Comparison of ENCODE assay signal across 8 mouse cellular contexts in the genomic region with DNA sequence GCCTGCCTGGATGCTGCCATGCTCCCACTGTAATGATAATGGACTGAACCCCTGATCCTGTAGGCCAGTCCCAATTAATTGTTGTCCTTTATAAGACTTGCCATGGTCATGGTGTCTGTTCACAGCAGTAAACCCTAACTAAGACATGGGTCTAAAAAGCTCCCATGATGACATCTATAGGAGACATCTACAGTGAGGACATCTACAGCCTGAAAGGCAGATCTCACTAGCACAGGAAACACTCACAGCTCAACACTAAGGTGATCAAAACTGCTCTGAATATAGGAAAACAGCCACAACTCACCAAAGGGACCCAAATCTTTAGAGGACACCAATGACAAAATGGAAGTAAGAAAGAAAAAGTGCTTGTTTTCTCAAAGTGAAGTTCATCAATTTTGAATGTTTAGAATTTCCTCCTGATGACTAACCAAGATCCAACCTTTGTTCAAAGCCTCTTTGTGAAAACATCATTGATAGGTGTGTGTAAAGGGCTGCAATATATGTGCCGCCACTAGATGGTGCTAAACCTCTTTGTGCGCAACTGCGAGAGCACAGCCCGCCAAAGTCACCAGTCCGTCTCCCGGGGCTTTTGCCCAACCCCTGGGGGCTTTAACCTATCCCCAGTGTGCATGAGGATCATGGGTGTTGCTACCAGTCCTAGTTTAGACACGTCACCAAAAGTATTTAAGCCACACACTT. TPM values are rescaled to one million over a fixed set of nuclear protein-coding genes. Genes with fewer than 3 reads are reported as not detected.
DNase-seq lines count a peak whose midpoint lies in the region; ATAC-seq and TF ChIP-seq lines count a peak whose summit lies in the region.
"Not testable (repeated sequence)": the region's sequence is repeated elsewhere in the genome, so short reads cannot be mapped to it uniquely, and the experiment has no call there.

No protein-coding gene starts in this region.

- 0 out of 2 replicates have a peak, but pooled peaks have one; percentile 57 for ATAC-seq in hindbrain, embryonic 13.5 days (ENCODE audit: low FRiP score)
- ATAC-seq in neural tube, embryonic 15.5 days (ENCODE audit: low FRiP score), result peak; percentile 57; the same call in 1 of the 2 replicates

- peak overlapping the region; percentile 46 for H3K4me2 ChIP-seq in hindbrain, embryonic 13.5 days
- H3K4me2 ChIP-seq in neural tube, embryonic 15.5 days, result peak overlapping the region; percentile 40

- H3K9ac ChIP-seq in hindbrain, embryonic 13.5 days; neural tube, embryonic 15.5 days (replicated peaks): not testable (repeated sequence)

- WGBS in hindbrain, embryonic 13.5 days, result under 1% methylated on average over 7 of the region's 7 CpGs
- 1% methylated on average over 7 of the region's 7 CpGs for WGBS in lung, adult 2 months
- 0% methylated on average over 7 of the region's 7 CpGs for WGBS in neural tube, embryonic 15.5 days

- not testable (repeated sequence) for H3K4me1 ChIP-seq in hindbrain, embryonic 13.5 days (replicated peaks); lung, adult 2 months (ENCODE audit: control insufficient read depth, insufficient read depth, low read length); neural tube, embryonic 15.5 days

- H3K4me3 ChIP-seq in hindbrain, embryonic 13.5 days; lung, adult 2 months (replicated peaks; ENCODE audit: extremely low read depth, low read depth, low read length); neural tube, embryonic 15.5 days (replicated peaks): not testable (repeated sequence)

- H3K9me3 ChIP-seq in hindbrain, embryonic 13.5 days; neural tube, embryonic 15.5 days (replicated peaks): not testable (repeated sequence)

- TF ChIP-seq POLR2A in lung, adult 2 months (IDR thresholded peaks at IDR 0.05; ENCODE audit: borderline replicate concordance, extremely low read depth, low read depth, low read length), result not testable (repeated sequence)

- not testable (repeated sequence) for H3K36me3 ChIP-seq in hindbrain, embryonic 13.5 days; neural tube, embryonic 15.5 days

- not testable (repeated sequence) for H3K27ac ChIP-seq in hindbrain, embryonic 13.5 days; neural tube, embryonic 15.5 days (replicated peaks)

- peak; percentile 41 for DNase-seq in ES-CJ7 (ENCODE audit: low read depth, low spot score)
- peak; percentile 78 for DNase-seq in cerebellum, adult 9-10 months
- peak; percentile 29 to 68 for DNase-seq in frontal cortex, postnatal 14 days (ENCODE audit: low spot score in 2 of 2)
- DNase-seq in layer of hippocampus, adult 9-10 months (ENCODE audit: low spot score), result peak; percentile 68
- DNase-seq in lung, adult 2 months, result peak; percentile 56
- DNase-seq in testis, postnatal 10 days (ENCODE audit: low spot score), result peak; percentile 68

- H3K27me3 ChIP-seq in hindbrain, embryonic 13.5 days; neural tube, embryonic 15.5 days (replicated peaks): not testable (repeated sequence)

- 0 out of 2 replicates have a peak, but pooled peaks have one; percentile 24 for TF ChIP-seq CTCF in lung, adult 2 months (IDR thresholded peaks at IDR 0.05; ENCODE audit: insufficient read depth, low read length)

RNA-seq across cellular contexts. Expression of a gene that starts 3.6 kb away (rescaled TPM):
- 0.83 and 1.3 TPM in 2 replicates for polyA plus RNA-seq in hindbrain, embryonic 13.5 days (2015; fragmentation: Nextera tagmentation; extraction: Ambion mirVana)
- polyA plus RNA-seq in lung, adult 2 months (2012; rRNA removed), result 0.75 and 0.85 TPM in 2 replicates
- 0.91 and 2.1 TPM in 2 replicates for polyA plus RNA-seq in neural tube, embryonic 15.5 days (2015; fragmentation: Nextera tagmentation; extraction: Ambion mirVana)
